Mouse (Mus musculus) heart, embryonic 16.5 days (tissue): ENCODE measurements around the gene Spata22. TPM values are rescaled to one million over a fixed set of nuclear protein-coding genes. Genes with fewer than 3 reads are reported as not detected.
"Not testable (repeated sequence)": the region's sequence is repeated elsewhere in the genome, so short reads cannot be mapped to it uniquely, and the experiment has no call there.

Experiments used
- ATAC-seq: fragments of 200-750 bp; cut with Nextera tagmentation; replicated peaks from 2 replicates; pipeline ENCODE4 v1.8.0; 2017; ENCODE audit warnings: moderate number of reproducible peaks; ENCODE audit not compliant: insufficient read depth, low FRiP score; ENCODE audit errors: extremely low read depth
- H3K27ac ChIP-seq: fragments of 300-500 bp; sonication (generic); 2 replicates; pipeline ENCODE4 v1.5.1; 2014; ENCODE audit warnings: mild to moderate bottlenecking, low read length, control low read depth, moderate library complexity
- H3K27me3 ChIP-seq: fragments of 300-500 bp; sonication (generic); 2 replicates; pipeline ENCODE4 v1.6.1; 2014; ENCODE audit warnings: low read length, mixed read lengths; ENCODE audit not compliant: control insufficient read depth, insufficient read depth
- H3K36me3 ChIP-seq: fragments of 300-500 bp; sonication (generic); 2 replicates; pipeline ENCODE4 v1.6.1; 2014; ENCODE audit not compliant: control insufficient read depth, insufficient read depth
- H3K4me1 ChIP-seq: fragments of 300-500 bp; sonication (generic); 2 replicates; pipeline ENCODE4 v1.6.1; 2014; ENCODE audit warnings: low read length, mixed read lengths; ENCODE audit not compliant: control insufficient read depth, insufficient read depth
- H3K4me2 ChIP-seq: fragments of 300-500 bp; sonication (generic); 2 replicates; pipeline ENCODE4 v1.6.1; 2014; ENCODE audit warnings: low read depth, mild to moderate bottlenecking, control low read depth, low read length
- H3K4me3 ChIP-seq: fragments of 300-500 bp; sonication (generic); 2 replicates; pipeline ENCODE4 v1.5.1; 2014; ENCODE audit warnings: mild to moderate bottlenecking, control low read depth, low read length
- H3K9ac ChIP-seq: fragments of 300-500 bp; sonication (generic); 2 replicates; pipeline ENCODE4 v1.6.1; 2014; ENCODE audit warnings: low read length, control low read depth
- H3K9me3 ChIP-seq: fragments of 300-500 bp; sonication (generic); replicated peaks from 2 replicates; pipeline ENCODE4 v1.6.1; 2016; ENCODE audit warnings: low read length; ENCODE audit not compliant: control insufficient read depth
- WGBS: fragments of 180-500 bp; shearing (Covaris S2); extraction: QIAGEN DNeasy Blood & Tissue Kit; methylation state at CpG from one replicate; pipeline ENCODE4 v1.1.7; 2014; 5-methylcytosine and 5-hydroxymethylcytosine counted together
- polyA plus RNA-seq: library from polyadenylated mRNA; unstranded; fragments of >200 nt; fragmentation: Nextera tagmentation; extraction: Ambion mirVana; gene quantifications from 2 replicates; pipeline ENCODE4 v1.2.1, GENCODE M21; 2015

The Spata22 gene
- polyA plus RNA-seq, 1 experiment from 2014 or later = not detected

GRCm38 (mm10) chr11:73318581-73318980 lies 11.0 kb upstream of the Spata22 start:
- H3K4me3 ChIP-seq, ATAC-seq, H3K27me3 ChIP-seq, H3K36me3 ChIP-seq, H3K27ac ChIP-seq, H3K4me1 ChIP-seq, H3K9me3 ChIP-seq, H3K9ac ChIP-seq, H3K4me2 ChIP-seq: not testable (repeated sequence)
- WGBS = 60% methylated on average over 2 of the region's 2 CpGs

GRCm38 (mm10) chr11:73321064-73321463 lies 8.5 kb upstream of the Spata22 start:
- H3K9ac ChIP-seq, H3K9me3 ChIP-seq, H3K36me3 ChIP-seq, ATAC-seq, H3K4me3 ChIP-seq, H3K4me1 ChIP-seq, H3K27me3 ChIP-seq, H3K4me2 ChIP-seq, H3K27ac ChIP-seq: not testable (repeated sequence)
- WGBS = 87% methylated on average over 13 of the region's 13 CpGs

GRCm38 (mm10) chr11:73323906-73324830 lies 5.4 kb upstream of the Spata22 start:
- no peaks in the 10 kb centered on the region for H3K4me1 ChIP-seq
- no peak overlapping the region for H3K4me3 ChIP-seq
- no peaks in the 10 kb centered on the region for H3K27me3 ChIP-seq
- H3K4me2 ChIP-seq = no peak overlapping the region
- H3K9me3 ChIP-seq = no peaks in the 10 kb centered on the region
- no peak overlapping the region for H3K27ac ChIP-seq
- WGBS = 65% methylated on average over 9 of the region's 9 CpGs
- ATAC-seq = no peak
- no peak overlapping the region for H3K9ac ChIP-seq
- no peaks in the 10 kb centered on the region for H3K36me3 ChIP-seq

- Histone ChIP-seq H3K9ac (no peak overlapping the region), H3K4me2 (no peak overlapping the region), H3K4me1 (no peaks in the 10 kb centered on the region), H3K36me3 (no peaks in the 10 kb centered on the region), H3K27me3 (no peaks in the 10 kb centered on the region), H3K9me3 (no peaks in the 10 kb centered on the region), H3K27ac (no peak overlapping the region), H3K4me3 (no peak overlapping the region)
- WGBS = 55% methylated on average over 12 of the region's 12 CpGs
- ATAC-seq = no peak
Measured at GRCm38 (mm10) chr11:73326485-73326886, 3.1 kb upstream of the Spata22 start.

- no peak overlapping the region for H3K9ac ChIP-seq
- no peaks in the 10 kb centered on the region for H3K9me3 ChIP-seq
- H3K4me3 ChIP-seq = no peak overlapping the region
- H3K27me3 ChIP-seq = no peaks in the 10 kb centered on the region
- no peaks in the 10 kb centered on the region for H3K36me3 ChIP-seq
- no peaks in the 10 kb centered on the region for H3K4me1 ChIP-seq
- no peak overlapping the region for H3K27ac ChIP-seq
- no peak overlapping the region for H3K4me2 ChIP-seq
- 0 out of 2 replicates have a peak, but pooled peaks have one; percentile 41 for ATAC-seq
- WGBS = 58% methylated on average over 4 of the region's 4 CpGs
Measured at GRCm38 (mm10) chr11:73327361-73327760, 2.2 kb upstream of the Spata22 start.

GRCm38 (mm10) chr11:73333357-73333756 lies 3.8 kb downstream of the Spata22 start:
- H3K27ac ChIP-seq = no peak overlapping the region
- no peak overlapping the region for H3K4me2 ChIP-seq
- no peak overlapping the region for H3K4me3 ChIP-seq
- 0 out of 2 replicates have a peak, but pooled peaks cover 3% of the 10 kb centered on the region for H3K9me3 ChIP-seq
- 60% methylated on average over 2 of the region's 2 CpGs for WGBS
- no peak for ATAC-seq
- no peaks in the 10 kb centered on the region for H3K27me3 ChIP-seq
- H3K9ac ChIP-seq = no peak overlapping the region
- no peaks in the 10 kb centered on the region for H3K4me1 ChIP-seq
- no peaks in the 10 kb centered on the region for H3K36me3 ChIP-seq

GRCm38 (mm10) chr11:73336919-73337318 lies 7.4 kb downstream of the Spata22 start:
- Histone ChIP-seq H3K4me1 (no peaks in the 10 kb centered on the region), H3K9me3 (0 out of 2 replicates have a peak, but pooled peaks cover 3% of the 10 kb centered on the region), H3K4me2 (no peak overlapping the region), H3K36me3 (no peaks in the 10 kb centered on the region), H3K4me3 (no peak overlapping the region), H3K27ac (no peak overlapping the region), H3K27me3 (no peaks in the 10 kb centered on the region), H3K9ac (no peak overlapping the region)
- ATAC-seq = no peak
- WGBS = 67% methylated on average over 4 of the region's 4 CpGs

GRCm38 (mm10) chr11:73350483-73350882 lies 20.9 kb downstream of the Spata22 start, which contains the start of gene Olfr20:
Gene Olfr20, plus strand, starts transcription at chr11:73350783.
- no peak within 1 kb of the TSS for H3K9ac ChIP-seq

GRCm38 (mm10) chr11:73370946-73371345 lies 41.4 kb downstream of the Spata22 start, which contains the start of gene Olfr376:
Gene Olfr376, plus strand, starts transcription at chr11:73371246.
- Histone ChIP-seq H3K4me1 (no peaks in the 10 kb centered on the region), H3K9ac (no peak within 1 kb of the TSS), H3K27me3 (no peaks in the 10 kb centered on the region), H3K27ac (no peak within 1 kb of the TSS), H3K9me3 (no peaks in the 10 kb centered on the region; the same call in 1 of the 2 replicates), H3K4me3 (no peak within 1 kb of the TSS), H3K36me3 (no peaks in the 10 kb centered on the region), H3K4me2 (no peak within 1 kb of the TSS)
- WGBS = 78% methylated on average over 2 of the region's 2 CpGs
- ATAC-seq = no peak

More at GRCm38 (mm10) chr11:73350483-73350882, 20.9 kb downstream of the Spata22 start, which contains the start of gene Olfr20:
- no peak for ATAC-seq
- Histone ChIP-seq H3K9me3 (no peaks in the 10 kb centered on the region), H3K27me3 (no peaks in the 10 kb centered on the region), H3K27ac (no peak within 1 kb of the TSS), H3K4me3 (no peak within 1 kb of the TSS), H3K4me1 (no peaks in the 10 kb centered on the region), H3K36me3 (no peaks in the 10 kb centered on the region), H3K4me2 (no peak within 1 kb of the TSS)
- WGBS = 43% methylated on average over 3 of the region's 3 CpGs
